Mouse (Mus musculus): Measurements from ENCODE around the gene Armc7. TPM values are rescaled to one million over a fixed set of nuclear protein-coding genes. Genes with fewer than 3 reads are reported as not detected.
A peak's percentile ranks its signal among the peaks of the same experiment; 100 is the strongest.

Armc7 gene
- polyA plus RNA-seq, 1 experiment, result 15.1 TPM

GRCm38 (mm10) chr11:115502636-115503035, 27.2 kb downstream of the Armc7 start:
- TF ChIP-seq POLR2A (IDR thresholded peaks at IDR 0.05; ENCODE audit: borderline replicate concordance, extremely low read depth, insufficient read depth, insufficient read length, poor library complexity, severe bottlenecking), result no peak
- TF ChIP-seq CTCF (IDR thresholded peaks at IDR 0.05; ENCODE audit: borderline replicate concordance, extremely low read depth, insufficient read depth, insufficient read length), result no peak

DNA sequence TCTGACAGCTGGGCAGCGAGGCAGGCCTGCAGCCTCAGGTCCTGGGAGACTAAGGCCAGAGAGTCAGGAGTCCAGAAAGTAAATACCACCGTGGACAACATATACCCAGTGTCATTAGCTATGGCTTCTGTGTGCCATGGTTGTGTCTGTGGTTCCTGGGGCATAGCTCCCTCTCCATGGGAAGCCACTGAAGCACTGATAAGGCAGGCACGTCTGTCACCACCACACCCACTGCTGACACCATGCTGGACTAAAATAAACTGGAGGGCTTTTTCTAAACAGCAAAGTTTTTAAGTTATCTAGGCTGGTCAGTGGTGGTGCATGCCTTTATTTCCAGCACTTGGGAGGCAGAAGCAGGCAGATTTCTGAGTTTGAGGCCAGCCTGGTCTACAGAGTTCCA, 31.1 kb downstream of the Armc7 start:
- no peak for DNase-seq (ENCODE audit: low read depth)
- TF ChIP-seq POLR2A (IDR thresholded peaks at IDR 0.05; ENCODE audit: borderline replicate concordance, extremely low read depth, insufficient read depth, insufficient read length, poor library complexity, severe bottlenecking), result no peak
- no peak for TF ChIP-seq CTCF (IDR thresholded peaks at IDR 0.05; ENCODE audit: borderline replicate concordance, extremely low read depth, insufficient read depth, insufficient read length)

More at GRCm38 (mm10) chr11:115502636-115503035, 27.2 kb downstream of the Armc7 start:
- DNase-seq (ENCODE audit: low read depth), result no peak

DNA sequence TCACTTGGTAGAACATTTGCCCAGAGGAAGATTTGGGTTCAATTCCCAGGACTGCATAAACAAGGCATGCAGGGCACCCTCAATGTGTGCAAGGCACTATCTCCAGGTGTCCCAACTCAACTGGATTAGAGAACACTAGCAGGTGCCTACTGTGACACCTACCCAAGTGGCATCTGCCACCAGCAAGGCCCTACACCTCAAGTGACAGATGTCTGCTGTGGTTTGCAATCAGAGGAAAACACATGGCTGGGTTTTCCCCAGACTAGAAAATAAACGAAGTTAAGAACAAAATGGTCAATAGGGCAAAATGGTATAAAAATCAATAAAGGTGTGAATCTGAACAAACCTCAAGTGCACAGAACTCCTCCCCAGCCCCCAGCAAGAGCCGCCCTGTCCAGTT, 32.6 kb downstream of the Armc7 start:
- DNase-seq (ENCODE audit: low read depth), result no peak
- no peak for TF ChIP-seq POLR2A (IDR thresholded peaks at IDR 0.05; ENCODE audit: borderline replicate concordance, extremely low read depth, insufficient read depth, insufficient read length, poor library complexity, severe bottlenecking)
- TF ChIP-seq CTCF (IDR thresholded peaks at IDR 0.05; ENCODE audit: borderline replicate concordance, extremely low read depth, insufficient read depth, insufficient read length), result no peak

DNA sequence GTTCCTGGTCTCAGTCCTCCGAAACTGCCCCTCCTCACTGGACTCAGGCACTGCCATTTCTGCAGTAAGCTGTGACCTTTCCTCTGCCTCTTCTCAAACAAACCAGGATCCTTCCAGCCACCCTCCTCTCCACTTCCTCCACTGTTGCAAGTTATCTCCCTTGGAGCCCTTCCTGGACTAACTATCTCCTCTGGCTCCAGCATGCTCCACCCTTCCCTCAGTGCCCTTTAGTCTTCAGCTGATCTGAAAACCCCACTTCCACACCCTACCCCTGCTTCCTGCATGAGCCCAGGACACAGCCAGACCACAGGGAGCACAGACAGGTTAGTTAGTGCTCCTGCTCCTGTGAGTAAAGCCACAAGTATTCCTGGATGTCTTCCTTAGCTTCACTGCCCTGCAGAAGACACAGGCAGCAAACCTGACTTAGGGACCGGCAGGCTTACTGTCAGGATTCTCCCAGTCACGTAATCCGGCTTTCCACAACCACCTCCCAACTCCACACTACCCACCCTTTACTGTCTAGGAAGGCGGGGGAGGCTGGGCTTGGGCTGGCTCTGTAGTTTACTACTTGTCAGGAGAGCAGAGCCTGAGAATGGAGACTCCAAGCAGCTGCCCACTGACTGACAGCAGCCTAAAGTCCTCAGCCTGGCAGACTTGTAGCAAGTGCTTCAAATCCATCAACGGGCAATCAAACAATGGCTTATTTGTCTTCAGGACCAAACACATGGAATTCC, 34.5 kb downstream of the Armc7 start:
- DNase-seq (ENCODE audit: low read depth), result peak; percentile 66
- no peak for TF ChIP-seq POLR2A (IDR thresholded peaks at IDR 0.05; ENCODE audit: borderline replicate concordance, extremely low read depth, insufficient read depth, insufficient read length, poor library complexity, severe bottlenecking)

DNA sequence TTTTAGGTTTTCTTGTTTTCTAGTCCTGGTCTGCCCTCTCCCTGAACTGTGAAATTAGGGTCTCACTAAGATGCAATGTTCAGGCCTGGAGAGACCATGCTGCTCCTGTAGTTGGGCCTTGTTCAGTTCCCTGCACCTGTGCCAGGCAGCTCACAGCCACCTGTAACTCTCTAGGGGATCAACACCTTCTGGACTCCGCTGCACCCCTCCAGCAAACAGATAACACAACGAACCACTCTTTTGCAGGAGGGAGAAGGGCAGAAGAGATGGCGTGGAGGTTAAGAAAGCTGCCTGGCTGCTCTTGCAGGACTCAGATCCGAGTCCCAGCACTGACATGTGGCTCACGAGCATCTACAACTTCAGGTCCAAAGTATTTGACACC, 35.0 kb downstream of the Armc7 start:
- no peak for DNase-seq (ENCODE audit: low read depth)

DNA sequence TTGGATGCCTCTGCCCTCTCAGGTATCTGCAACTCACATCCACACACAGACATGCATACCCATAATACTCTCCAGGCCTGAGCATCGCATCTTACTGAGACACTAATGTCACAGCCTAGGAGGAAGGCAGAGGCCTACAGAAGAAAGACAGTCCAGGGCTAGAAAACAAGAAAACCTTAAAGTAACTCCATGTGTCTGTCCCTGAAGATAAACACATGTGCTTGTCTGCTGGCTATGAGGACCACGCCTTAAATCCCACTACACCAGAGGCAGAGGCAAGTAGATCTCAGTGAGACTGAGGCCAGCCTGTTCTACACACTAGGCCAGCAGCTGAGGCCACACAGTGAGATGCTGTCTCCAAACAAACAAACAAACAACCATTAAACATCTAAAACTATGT, 35.7 kb downstream of the Armc7 start:
- peak; percentile 14 for DNase-seq (ENCODE audit: low read depth)
- TF ChIP-seq POLR2A (IDR thresholded peaks at IDR 0.05; ENCODE audit: borderline replicate concordance, extremely low read depth, insufficient read depth, insufficient read length, poor library complexity, severe bottlenecking) (no peak), CTCF (IDR thresholded peaks at IDR 0.05; ENCODE audit: borderline replicate concordance, extremely low read depth, insufficient read depth, insufficient read length) (no peak)

More for the DNA sequence above, 35.0 kb downstream of the Armc7 start:
- TF ChIP-seq POLR2A (IDR thresholded peaks at IDR 0.05; ENCODE audit: borderline replicate concordance, extremely low read depth, insufficient read depth, insufficient read length, poor library complexity, severe bottlenecking), result no peak
- TF ChIP-seq CTCF (IDR thresholded peaks at IDR 0.05; ENCODE audit: borderline replicate concordance, extremely low read depth, insufficient read depth, insufficient read length), result no peak

DNA sequence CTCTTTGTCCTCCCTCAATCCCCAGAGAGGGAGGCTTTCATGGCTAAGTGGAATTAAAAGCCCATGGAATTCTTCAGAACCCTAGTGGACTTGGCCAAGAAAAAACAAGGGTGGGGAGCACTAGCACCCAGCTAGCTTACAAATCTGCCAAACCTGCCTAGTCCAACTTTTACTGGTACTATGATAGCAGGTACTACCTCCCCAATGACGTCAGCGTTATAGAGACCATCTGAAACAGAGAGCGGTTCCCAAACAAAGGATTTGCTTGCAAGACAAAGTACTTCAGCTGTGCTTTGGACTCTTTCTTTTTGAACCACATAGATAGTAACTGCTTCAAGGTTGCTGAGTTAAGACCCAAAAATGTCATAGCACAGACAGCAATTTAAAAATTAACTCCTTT, 36.5 kb downstream of the Armc7 start:
- peak; percentile 72 for DNase-seq (ENCODE audit: low read depth)
- no peak for TF ChIP-seq POLR2A (IDR thresholded peaks at IDR 0.05; ENCODE audit: borderline replicate concordance, extremely low read depth, insufficient read depth, insufficient read length, poor library complexity, severe bottlenecking)
- no peak for TF ChIP-seq CTCF (IDR thresholded peaks at IDR 0.05; ENCODE audit: borderline replicate concordance, extremely low read depth, insufficient read depth, insufficient read length)

- peak; percentile 45 for DNase-seq (ENCODE audit: low read depth)
Observed at GRCm38 (mm10) chr11:115512407-115513183, 37.1 kb downstream of the Armc7 start.

DNA sequence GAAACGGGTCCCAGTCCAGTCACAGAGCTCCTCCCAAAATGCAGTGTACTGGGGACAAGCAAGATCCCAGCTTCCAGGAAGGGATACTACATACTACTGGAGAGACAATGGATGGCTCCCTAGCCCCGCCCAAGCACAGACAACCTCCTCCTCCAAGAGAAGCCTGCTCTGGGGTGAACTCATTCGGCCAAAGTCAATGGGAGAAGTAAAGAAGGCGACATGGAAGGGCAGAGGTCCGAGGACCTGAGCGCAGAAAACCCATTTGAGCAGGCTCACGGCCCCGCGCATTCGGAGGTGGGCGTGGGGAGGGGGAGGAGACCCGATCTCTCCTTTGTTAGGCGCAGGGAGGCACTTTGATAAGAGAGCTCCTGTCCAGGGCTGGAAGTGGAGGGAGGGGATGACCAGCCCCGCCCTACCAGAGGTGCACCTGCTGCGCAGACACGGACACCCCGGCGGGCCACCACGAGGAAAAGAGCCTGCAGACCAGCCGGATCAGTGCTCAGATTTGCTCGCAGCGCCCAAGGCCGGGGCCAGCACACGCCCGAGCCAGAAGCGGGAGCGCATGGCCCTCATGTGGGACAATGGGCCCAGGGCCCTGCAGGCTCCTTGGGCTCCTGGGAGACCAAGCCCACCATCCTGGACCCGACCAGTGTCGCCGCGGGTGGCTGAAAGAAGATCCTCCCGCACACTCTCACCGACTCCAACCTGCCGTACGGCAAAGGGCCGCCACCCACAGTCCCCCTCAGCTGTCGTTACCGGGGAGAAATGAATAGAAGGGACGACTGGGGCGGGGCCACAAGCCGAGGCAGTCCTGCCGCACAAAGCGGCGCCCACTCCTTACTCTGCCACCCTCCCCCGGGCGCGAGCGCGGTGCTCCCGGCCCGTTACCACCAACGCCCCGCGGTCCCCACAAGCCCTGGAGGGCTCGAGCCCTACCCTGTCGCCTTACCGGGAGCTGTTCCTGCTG, 38.1 kb downstream of the Armc7 start:
- peak; percentile 77 for DNase-seq (ENCODE audit: low read depth)
- TF ChIP-seq POLR2A (IDR thresholded peaks at IDR 0.05; ENCODE audit: borderline replicate concordance, extremely low read depth, insufficient read depth, insufficient read length, poor library complexity, severe bottlenecking), result peak; percentile 12; the same call in 1 of the 2 replicates
- no peak for TF ChIP-seq CTCF (IDR thresholded peaks at IDR 0.05; ENCODE audit: borderline replicate concordance, extremely low read depth, insufficient read depth, insufficient read length)

More at GRCm38 (mm10) chr11:115512407-115513183, 37.1 kb downstream of the Armc7 start:
- TF ChIP-seq POLR2A (IDR thresholded peaks at IDR 0.05; ENCODE audit: borderline replicate concordance, extremely low read depth, insufficient read depth, insufficient read length, poor library complexity, severe bottlenecking) (no peak), CTCF (IDR thresholded peaks at IDR 0.05; ENCODE audit: borderline replicate concordance, extremely low read depth, insufficient read depth, insufficient read length) (no peak)

DNA sequence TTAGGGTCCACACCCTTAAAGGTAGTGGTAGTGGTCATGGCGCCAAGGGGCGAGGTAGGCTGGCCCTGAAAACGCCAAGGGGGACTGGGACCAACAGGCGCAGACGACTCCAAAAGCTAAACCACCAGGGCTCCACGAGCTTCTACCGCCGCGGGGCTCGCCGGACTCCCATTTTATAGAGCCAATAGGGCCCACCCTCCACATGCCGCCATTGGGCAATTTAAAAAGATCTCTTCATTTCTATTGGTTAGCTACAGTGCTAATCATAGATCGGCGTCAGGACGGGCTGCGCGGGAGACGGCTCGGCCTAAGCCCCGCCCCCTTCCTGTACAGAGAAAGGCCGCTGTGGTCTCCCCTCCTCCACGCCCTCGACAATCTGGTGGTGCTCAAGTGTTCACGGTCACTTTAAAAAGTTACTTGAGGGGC, 38.8 kb downstream of the Armc7 start, which contains the start of gene Jpt1:
TSS of gene Jpt1 (minus strand) at position 150 of the 426 bp plus-strand sequence.
- TF ChIP-seq CTCF (IDR thresholded peaks at IDR 0.05; ENCODE audit: borderline replicate concordance, extremely low read depth, insufficient read depth, insufficient read length), result no peak
- TF ChIP-seq POLR2A (IDR thresholded peaks at IDR 0.05; ENCODE audit: borderline replicate concordance, extremely low read depth, insufficient read depth, insufficient read length, poor library complexity, severe bottlenecking), result peak; percentile 96; the same call in 1 of the 2 replicates
- DNase-seq (ENCODE audit: low read depth), result peak; percentile 98
